Mouse (Mus musculus): ENCODE results near the gene Olfr464.

DNA sequence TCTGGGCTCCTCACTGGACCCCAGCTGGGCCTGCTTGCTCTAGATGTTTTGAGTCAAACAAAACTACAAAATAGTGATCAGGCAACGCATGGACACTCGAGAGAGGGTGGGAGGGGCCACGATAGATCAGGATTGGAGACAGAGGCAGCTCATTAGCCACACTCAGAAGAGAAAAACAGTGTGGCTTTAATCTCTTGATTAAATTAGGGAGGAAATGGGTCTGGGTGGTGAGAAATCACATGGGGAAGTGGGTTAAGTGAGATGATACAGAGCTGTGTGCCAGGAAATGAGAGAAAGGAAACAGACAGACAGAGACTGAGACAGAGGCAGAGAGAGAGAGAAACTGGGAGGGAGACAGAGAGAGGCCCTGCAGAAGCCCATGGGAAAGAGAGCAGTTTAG is 44.5 kb upstream of the Olfr464 start:
- TF ChIP-seq CTCF (IDR thresholded peaks at IDR 0.05; ENCODE audit: low read depth), result no peak
- no peak for TF ChIP-seq EP300 (optimal IDR thresholded peaks at IDR 0.05)
